Mouse (Mus musculus) cerebellum, adult 11-12 months (tissue): ENCODE measurements around the gene Acad12.
"Not testable (repeated sequence)": the region's sequence is repeated elsewhere in the genome, so short reads cannot be mapped to it uniquely, and the experiment has no call there.

ENCODE experiments used
- DNase-seq: peaks from one replicate; pipeline ENCODE4 v3.0.0; 2022

Gene Acad12

GRCm38 (mm10) chr5:121609556-121610135 is 9.1 kb downstream of the Acad12 start:
- DNase-seq: not testable (repeated sequence)

DNA sequence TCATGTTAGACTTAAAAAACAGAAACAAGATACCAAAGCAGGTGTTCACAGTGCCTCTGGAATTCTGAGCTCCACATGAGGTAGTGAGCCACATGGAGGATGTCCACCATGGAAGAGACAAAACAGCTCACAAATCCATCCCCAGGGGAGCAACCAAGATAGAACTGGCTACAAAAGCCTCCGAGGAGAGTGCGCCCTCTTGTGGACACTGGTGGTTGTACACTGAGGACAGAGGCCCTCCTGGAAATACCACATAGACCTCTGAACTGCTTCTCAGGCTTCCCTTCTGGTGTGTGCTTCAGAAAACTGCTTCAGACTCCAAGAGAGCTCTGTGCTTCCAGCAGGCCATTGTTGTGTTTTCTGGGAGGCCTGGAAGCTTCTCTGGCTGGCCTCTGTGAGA is 12.6 kb downstream of the Acad12 start:
- peak; percentile 37 for DNase-seq

GRCm38 (mm10) chr5:121603815-121604214 is 14.9 kb downstream of the Acad12 start:
- DNase-seq: not testable (repeated sequence)

DNA sequence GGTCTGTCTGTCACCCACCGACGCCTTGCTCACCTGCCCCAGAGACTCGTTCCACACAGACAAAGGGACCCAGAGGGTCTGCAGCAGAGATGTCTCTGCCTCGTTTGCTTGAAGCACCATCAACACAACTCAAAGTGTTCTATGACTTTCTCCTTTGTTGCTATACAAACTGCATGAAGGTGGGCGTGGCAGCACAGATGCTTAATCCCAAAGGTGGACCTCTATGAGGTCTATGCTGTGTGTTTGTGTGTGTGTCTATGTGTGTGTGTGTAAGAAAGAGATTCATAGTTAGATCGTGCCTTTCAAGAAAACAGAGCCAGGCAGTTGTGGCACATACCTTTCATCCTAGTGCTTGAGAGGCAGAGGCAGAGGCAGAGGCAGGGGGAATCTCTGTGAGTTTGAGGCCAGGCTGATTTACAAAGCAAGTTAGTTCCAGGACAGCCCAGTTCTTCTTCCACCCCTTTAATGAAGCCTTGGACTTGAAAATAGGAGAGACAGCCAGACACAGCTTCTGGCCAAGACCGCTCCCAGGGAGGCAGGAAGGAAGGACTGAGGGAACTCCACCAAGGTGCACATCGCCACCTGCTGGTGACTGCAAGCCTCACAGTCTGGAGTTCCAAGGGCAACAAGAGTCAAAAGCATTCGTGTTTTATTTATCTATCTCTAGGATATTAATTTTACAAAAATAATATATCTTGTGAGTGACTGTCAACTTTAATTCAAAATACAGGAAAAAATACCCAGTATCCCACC is 17.0 kb downstream of the Acad12 start:
- peak; percentile 79 for DNase-seq

DNA sequence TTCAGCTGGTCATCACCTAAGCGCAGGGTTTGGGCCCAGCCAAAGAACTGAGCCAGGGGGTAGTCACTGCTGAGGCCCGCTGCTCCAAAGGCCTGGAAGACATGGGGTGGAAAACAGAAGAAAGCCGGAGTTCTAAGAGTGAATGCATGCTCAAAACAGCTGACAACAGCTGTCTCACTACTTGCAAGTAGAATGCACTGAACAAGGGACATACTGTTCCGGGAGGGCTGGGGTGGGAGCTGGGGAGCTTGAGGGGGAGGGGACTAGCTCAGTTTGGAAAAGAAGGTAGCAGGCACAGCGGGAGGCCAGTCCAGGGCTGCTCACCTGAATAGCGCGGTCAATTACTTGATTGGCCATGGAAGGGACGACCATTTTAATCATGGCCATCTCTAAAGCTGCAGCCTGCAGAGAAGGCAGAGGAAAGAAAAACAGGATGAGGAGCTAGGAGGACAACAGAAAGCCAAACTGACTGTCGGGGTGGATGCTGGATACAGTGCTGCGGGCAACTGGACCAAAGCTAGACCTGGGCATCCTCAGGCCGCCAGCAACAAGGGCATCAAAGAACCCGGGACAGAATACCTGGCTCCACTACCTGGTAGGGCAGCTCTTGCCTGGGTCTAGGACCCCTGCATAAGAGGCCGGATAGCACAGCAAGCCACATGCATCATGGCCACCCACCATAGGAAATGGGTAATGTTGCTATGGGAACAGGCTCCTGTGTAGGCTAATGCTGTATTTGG is 19.7 kb downstream of the Acad12 start:
- DNase-seq: no peak

- DNase-seq: no peak
Observed at GRCm38 (mm10) chr5:121597991-121598537, 20.7 kb downstream of the Acad12 start.

GRCm38 (mm10) chr5:121597332-121597731 is 21.4 kb downstream of the Acad12 start:
- DNase-seq: no peak

DNA sequence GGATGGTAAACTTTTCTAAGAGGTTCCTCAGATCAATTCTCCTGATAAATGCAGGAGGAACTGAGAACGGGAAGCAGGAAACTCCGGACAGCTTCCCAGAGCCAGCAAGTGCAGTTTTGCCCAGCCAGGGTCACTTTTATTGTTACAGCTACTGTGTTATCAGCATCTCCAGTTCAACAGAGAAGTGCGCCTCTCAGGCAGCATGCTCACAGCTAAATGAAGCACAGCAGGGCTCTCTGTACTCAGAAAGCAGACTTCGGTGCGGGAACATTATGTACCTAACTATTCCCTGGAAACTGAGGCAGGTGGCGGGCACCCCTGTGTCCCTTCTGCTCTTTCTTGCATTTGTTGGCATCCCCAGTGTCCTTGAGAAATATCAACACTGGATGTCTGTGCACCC is 22.5 kb downstream of the Acad12 start:
- DNase-seq: no peak

DNA sequence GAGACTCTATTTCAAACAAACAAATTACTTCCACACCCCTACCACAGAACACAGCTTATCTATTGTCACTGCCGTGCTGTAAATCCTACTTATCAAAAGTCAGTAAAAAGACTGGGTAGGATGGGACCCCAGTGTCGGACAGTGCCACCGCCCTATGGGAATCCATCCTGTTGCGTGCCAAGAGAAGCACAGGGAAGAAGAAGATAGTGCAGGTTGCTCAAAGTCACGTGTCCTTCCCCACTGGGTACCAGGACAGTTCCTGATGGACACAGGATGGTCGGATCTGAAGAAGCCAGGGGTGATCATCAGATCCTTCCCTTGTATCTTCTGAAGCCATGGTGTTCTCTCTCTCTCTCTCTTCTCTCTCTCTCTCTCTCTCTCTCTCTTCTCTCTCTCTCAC is 23.0 kb downstream of the Acad12 start:
- no peak for DNase-seq

- DNase-seq: no peak
Observed at GRCm38 (mm10) chr5:121594714-121595313, 23.9 kb downstream of the Acad12 start.

- DNase-seq: peak; percentile 69
Observed at GRCm38 (mm10) chr5:121593451-121594401, 25.0 kb downstream of the Acad12 start, which contains the start of gene Aldh2. Gene Aldh2 (minus strand): TSS chr5:121593824.

DNA sequence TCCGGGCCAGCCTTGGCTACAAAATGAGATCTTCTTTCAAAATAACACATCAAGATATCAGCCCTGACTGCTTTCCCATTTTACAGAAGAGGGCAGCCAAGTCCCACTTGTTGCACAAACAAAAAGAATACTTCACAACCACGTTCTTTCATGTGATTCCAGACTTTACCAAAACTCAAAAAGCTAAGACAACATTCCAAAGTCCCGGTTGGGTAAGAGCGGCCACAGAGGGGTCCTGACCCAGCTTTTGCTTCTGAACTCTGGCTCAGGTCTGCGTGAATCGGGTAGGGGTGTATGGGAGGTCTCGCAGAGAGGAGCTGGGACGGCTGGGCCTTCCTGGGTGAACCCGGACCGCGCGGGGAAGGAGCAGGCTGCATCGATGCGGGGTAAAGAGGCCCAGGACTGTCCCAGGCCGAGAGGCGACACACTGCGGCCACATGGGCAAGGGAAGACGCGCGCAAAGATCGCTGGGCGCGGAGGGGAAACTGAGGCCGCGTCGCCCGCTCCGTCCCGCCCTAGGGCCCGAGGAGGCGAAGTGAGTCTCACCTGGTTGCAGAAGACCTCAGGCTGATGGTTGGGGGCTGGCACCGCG is 25.8 kb downstream of the Acad12 start:
- DNase-seq: no peak

GRCm38 (mm10) chr5:121592064-121592815 is 26.5 kb downstream of the Acad12 start:
- no peak for DNase-seq

DNA sequence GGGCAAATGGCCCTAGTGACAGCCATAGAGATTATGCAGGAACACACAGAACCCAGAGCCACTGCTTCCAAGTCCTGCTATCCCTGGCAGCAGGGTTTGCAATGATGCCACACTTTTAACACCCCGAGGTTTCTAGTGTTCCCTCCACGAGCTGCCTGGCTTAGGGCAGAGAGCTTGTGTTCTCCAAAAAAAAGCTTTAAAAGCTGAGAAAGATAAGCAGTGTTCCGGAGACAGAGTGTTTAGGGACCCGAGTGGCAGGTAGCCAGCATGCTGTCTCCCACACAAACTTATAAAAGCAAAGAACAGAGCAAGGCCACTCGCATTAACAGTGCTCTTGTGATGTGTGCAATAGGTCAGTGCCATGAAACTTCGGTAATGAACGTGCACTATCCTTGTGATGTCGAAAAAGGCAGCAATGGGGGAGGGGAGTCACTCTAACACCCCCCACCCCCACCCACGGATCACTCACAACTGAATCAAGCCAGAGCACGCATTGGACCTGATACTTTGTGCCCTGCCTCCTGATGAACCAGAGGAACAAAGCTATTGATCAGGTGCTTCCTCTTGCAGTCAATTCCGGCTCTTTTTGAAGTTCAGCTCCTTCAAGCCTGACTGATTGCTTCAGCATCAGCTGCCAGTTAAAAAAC is 27.2 kb downstream of the Acad12 start:
- no peak for DNase-seq

DNA sequence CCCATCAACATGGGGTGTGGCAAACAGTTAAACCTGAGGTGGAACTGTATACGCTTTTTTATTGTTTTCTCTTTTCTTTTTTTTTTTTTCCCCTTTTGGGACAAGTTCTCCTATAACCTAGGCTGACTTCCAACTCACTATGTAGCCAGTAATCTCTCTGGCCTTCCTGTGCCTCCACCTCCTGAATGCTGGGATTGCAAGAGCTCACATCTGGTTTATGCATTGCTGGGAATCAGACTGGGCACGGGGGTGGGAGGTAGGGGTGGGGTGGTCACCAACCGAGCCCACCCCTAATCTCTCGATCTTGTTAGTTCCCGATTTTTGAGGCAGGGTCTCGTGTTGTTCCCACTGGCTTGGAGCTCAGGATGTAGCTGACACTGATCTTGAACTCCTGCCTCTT is 28.8 kb downstream of the Acad12 start:
- no peak for DNase-seq

- DNase-seq: no peak
Observed at GRCm38 (mm10) chr5:121586400-121587039, 32.2 kb downstream of the Acad12 start.

GRCm38 (mm10) chr5:121585699-121586098 is 33.0 kb downstream of the Acad12 start:
- no peak for DNase-seq

DNA sequence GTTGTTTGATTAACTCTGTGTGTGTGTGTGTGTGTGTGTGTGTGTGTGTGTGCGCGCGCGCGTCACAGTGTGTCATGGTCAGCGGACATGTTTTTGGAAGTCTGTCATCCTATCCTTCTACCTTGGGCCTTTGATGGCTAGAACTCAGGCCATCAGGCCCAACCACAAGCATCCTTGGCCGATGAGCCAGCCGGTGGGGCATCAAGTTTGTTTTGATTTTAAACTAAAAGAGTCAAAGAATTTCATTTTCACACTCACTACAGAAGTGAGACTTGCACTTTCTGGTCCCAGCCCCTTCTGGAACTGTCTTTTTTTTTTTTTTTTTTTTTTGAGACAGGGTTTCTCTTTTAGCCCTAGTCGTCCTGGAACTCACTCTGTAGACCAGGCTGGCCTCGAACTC is 33.7 kb downstream of the Acad12 start:
- no peak for DNase-seq

GRCm38 (mm10) chr5:121583765-121584501 is 34.8 kb downstream of the Acad12 start:
- DNase-seq: peak; percentile 79
